Mouse (Mus musculus): Measurements from ENCODE around the gene Igsf8. TPM values are rescaled to one million over a fixed set of nuclear protein-coding genes. Genes with fewer than 3 reads are reported as not detected.

Igsf8 gene
- polyA plus RNA-seq, 1 experiment: 95.3 TPM

DNA sequence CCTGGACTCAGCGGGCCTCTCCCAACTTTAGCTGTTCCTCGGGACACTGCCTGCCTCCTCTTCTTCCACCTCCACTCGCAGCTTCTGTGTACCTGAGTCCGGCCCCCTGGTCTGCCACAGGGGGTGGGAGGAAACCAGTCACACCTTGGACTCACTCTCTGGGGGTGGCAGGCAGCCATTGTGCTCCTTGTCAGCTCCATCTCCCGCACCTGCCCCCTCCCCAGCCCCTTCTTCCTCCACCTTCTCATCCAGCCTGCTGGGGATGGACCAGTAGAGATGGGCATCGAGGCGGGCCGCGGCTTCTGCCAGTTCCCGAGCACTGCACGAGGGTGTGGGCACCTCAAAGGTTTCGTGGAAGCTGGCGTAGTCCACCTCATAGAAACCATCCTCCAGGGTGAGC is 61.3 kb downstream of the Igsf8 start:
- H3K36me3 ChIP-seq (ENCODE audit: control insufficient read depth, insufficient read depth): no peaks in the 10 kb centered on the region
- no peaks in the 10 kb centered on the region for H3K27me3 ChIP-seq (ENCODE audit: control insufficient read depth, insufficient read depth, insufficient read length)
- no peaks in the 10 kb centered on the region for H3K79me2 ChIP-seq (ENCODE audit: control insufficient read depth, insufficient read depth)
- no peak for TF ChIP-seq CTCF (IDR thresholded peaks at IDR 0.05; ENCODE audit: control insufficient read depth, insufficient read depth, insufficient read length)
- TF ChIP-seq MAX (IDR thresholded peaks at IDR 0.05): no peak
- no peak for TF ChIP-seq USF1 (IDR thresholded peaks at IDR 0.05; ENCODE audit: low read depth)
- TF ChIP-seq MYOD1 (IDR thresholded peaks at IDR 0.05; ENCODE audit: control insufficient read depth, insufficient read length, low read depth): no peak
- TF ChIP-seq CEBPB (IDR thresholded peaks at IDR 0.05; ENCODE audit: low read depth): no peak
- no peak for TF ChIP-seq MYOG (IDR thresholded peaks at IDR 0.05; ENCODE audit: control insufficient read depth, extremely low read depth, insufficient read length)
- TF ChIP-seq FOSL1 (IDR thresholded peaks at IDR 0.05; ENCODE audit: insufficient read depth, low read length, poor library complexity, severe bottlenecking): no peak
- no peaks in the 10 kb centered on the region for H3K79me3 ChIP-seq (ENCODE audit: low read depth)
- H3K4me3 ChIP-seq (ENCODE audit: insufficient read depth, poor library complexity, severe bottlenecking): no peak overlapping the region
- no peak overlapping the region for H3ac ChIP-seq (ENCODE audit: control insufficient read depth, insufficient read length, low read depth)

DNA sequence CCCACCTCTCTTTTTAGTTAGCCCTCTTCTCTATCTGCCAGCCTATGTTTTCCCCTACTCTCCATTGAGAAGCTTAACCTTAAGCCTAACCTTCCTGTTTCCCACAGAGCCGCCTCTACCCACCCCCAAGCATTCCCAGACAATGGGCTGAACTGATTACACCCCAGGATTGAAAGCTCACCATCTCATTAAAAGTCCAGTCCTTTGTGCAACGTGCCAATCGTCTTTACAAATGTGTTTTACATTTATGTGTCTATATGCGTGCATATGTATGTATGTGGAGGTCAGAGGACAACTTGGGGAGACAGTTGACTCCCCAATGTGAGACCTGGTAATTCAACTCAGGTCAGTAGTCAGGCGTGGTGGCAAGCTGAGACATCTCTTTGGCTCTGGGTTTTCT is 61.9 kb downstream of the Igsf8 start:
- TF ChIP-seq MAX (IDR thresholded peaks at IDR 0.05) (no peak), CTCF (IDR thresholded peaks at IDR 0.05; ENCODE audit: control insufficient read depth, insufficient read depth, insufficient read length) (no peak), FOSL1 (IDR thresholded peaks at IDR 0.05; ENCODE audit: insufficient read depth, low read length, poor library complexity, severe bottlenecking) (no peak), MYOD1 (IDR thresholded peaks at IDR 0.05; ENCODE audit: control insufficient read depth, insufficient read length, low read depth) (no peak), CEBPB (IDR thresholded peaks at IDR 0.05; ENCODE audit: low read depth) (no peak), USF1 (IDR thresholded peaks at IDR 0.05; ENCODE audit: low read depth) (no peak)
- no peaks in the 10 kb centered on the region for H3K79me3 ChIP-seq (ENCODE audit: low read depth)
- no peaks in the 10 kb centered on the region for H3K79me2 ChIP-seq (ENCODE audit: control insufficient read depth, insufficient read depth)
- no peaks in the 10 kb centered on the region for H3K27me3 ChIP-seq (ENCODE audit: control insufficient read depth, insufficient read depth, insufficient read length)
- H3K4me3 ChIP-seq (ENCODE audit: insufficient read depth, poor library complexity, severe bottlenecking): no peak overlapping the region
- no peak overlapping the region for H3ac ChIP-seq (ENCODE audit: control insufficient read depth, insufficient read length, low read depth)
- H3K36me3 ChIP-seq (ENCODE audit: control insufficient read depth, insufficient read depth): no peaks in the 10 kb centered on the region

DNA sequence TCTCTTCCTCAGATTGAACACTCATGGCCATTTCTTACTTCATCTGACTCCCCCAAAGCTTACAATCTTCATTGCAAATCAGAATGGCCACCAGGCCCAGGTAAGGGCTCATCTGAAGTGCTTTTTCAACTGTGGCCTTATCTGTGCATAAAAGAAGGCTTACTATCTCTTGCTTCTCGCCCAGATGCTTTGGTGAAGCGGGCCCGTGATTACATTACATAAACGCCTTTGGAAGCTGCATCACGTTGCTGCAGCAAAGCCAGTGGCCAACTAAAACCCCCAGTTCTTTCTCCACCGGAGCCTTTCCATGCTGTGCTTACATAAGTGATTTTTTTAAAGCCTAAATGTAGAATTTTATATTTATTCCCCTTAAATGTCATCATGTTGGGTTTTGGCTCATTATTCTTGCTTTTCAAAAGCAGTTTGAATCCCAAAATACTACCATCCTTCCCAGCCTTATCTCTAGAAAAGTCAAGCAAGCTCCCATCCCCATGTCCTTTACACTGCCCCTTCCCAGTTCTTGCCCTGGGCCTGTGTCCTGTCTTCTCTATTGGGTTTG is 62.4 kb downstream of the Igsf8 start:
- Histone ChIP-seq H3K79me3 (ENCODE audit: low read depth) (no peaks in the 10 kb centered on the region), H3K27me3 (ENCODE audit: control insufficient read depth, insufficient read depth, insufficient read length) (peaks cover 2% of the 10 kb centered on the region), H3K79me2 (ENCODE audit: control insufficient read depth, insufficient read depth) (no peaks in the 10 kb centered on the region), H3K4me3 (ENCODE audit: insufficient read depth, poor library complexity, severe bottlenecking) (no peak overlapping the region), H3K36me3 (ENCODE audit: control insufficient read depth, insufficient read depth) (no peaks in the 10 kb centered on the region), H3ac (ENCODE audit: control insufficient read depth, insufficient read length, low read depth) (no peak overlapping the region)
- TF ChIP-seq MYOG (IDR thresholded peaks at IDR 0.05; ENCODE audit: control insufficient read depth, extremely low read depth, insufficient read length) (no peak), FOSL1 (IDR thresholded peaks at IDR 0.05; ENCODE audit: insufficient read depth, low read length, poor library complexity, severe bottlenecking) (no peak), CTCF (IDR thresholded peaks at IDR 0.05; ENCODE audit: control insufficient read depth, insufficient read depth, insufficient read length) (no peak), MYOD1 (IDR thresholded peaks at IDR 0.05; ENCODE audit: control insufficient read depth, insufficient read length, low read depth) (no peak), USF1 (IDR thresholded peaks at IDR 0.05; ENCODE audit: low read depth) (no peak), MAX (IDR thresholded peaks at IDR 0.05) (no peak), CEBPB (IDR thresholded peaks at IDR 0.05; ENCODE audit: low read depth) (no peak)

DNA sequence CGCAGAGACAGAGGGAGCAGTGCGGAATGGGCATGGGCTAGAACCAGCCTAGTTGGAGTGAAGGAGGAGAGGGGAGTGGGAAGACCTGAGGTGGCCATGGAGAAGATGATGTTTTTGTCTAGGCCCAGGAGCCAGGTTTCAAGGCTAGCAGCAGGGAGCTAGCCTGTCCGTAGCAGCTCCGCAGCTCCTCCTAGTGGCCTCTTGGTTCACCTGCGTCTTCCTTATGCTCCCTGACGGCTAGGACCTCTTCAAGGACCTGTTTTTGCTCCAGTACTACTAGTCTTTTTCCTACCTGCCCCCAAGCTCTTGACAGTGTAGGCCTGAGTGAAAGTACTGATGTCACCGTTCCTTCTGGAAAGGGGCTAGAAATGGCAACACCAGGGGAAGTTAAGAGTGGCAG is 63.3 kb downstream of the Igsf8 start:
- no peak overlapping the region for H3ac ChIP-seq (ENCODE audit: control insufficient read depth, insufficient read length, low read depth)
- TF ChIP-seq FOSL1 (IDR thresholded peaks at IDR 0.05; ENCODE audit: insufficient read depth, low read length, poor library complexity, severe bottlenecking) (no peak), MYOG (IDR thresholded peaks at IDR 0.05; ENCODE audit: control insufficient read depth, extremely low read depth, insufficient read length) (no peak), MYOD1 (IDR thresholded peaks at IDR 0.05; ENCODE audit: control insufficient read depth, insufficient read length, low read depth) (no peak), CTCF (IDR thresholded peaks at IDR 0.05; ENCODE audit: control insufficient read depth, insufficient read depth, insufficient read length) (peak; percentile 89), MAX (IDR thresholded peaks at IDR 0.05) (no peak)
- no peaks in the 10 kb centered on the region for H3K36me3 ChIP-seq (ENCODE audit: control insufficient read depth, insufficient read depth)
- H3K79me3 ChIP-seq (ENCODE audit: low read depth): no peaks in the 10 kb centered on the region
- peaks cover 7% of the 10 kb centered on the region for H3K27me3 ChIP-seq (ENCODE audit: control insufficient read depth, insufficient read depth, insufficient read length)
- H3K79me2 ChIP-seq (ENCODE audit: control insufficient read depth, insufficient read depth): no peaks in the 10 kb centered on the region
- no peak overlapping the region for H3K4me3 ChIP-seq (ENCODE audit: insufficient read depth, poor library complexity, severe bottlenecking)

DNA sequence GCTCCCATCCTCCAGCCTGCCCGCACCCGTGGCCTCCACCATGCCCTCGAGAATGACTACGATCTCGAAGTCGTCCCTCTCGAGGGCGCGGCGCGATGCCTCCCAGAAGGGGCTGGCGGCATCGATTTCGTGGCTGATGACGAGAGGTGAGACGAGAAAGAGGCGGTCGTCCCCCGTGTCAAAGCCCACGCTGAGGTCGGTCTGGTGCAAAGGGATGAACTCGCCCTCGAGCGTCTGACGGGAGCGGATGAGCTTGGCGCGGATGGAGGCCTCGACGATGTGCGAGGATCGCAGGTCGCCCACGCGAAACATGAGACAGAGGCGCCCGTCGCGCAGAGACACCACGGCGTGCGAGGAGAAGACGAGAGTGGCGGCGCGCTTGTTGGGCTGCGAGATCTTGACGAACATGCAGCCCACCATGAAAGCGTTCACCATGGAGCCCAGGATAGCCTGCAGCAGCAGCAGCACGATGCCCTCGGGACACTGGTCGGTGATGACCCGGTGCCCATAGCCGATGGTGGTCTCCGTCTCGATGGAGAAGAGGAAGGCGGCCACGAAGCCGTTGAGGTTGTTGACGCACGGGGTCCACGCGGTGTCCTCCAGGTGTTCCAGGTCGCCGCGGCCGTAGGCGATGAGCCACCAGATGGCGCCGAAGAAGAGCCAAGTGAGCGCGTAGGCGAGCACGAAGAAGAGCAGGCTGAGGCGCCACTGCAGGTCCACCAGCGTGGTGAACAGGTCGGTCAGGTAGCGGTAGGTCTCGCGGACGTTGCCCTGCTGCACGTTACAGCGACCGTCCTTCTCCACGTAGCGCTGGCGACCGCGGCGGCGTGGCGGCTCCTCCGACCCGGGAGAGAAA is 64.5 kb downstream of the Igsf8 start:
- Histone ChIP-seq H3K36me3 (ENCODE audit: control insufficient read depth, insufficient read depth) (no peaks in the 10 kb centered on the region), H3K4me3 (ENCODE audit: insufficient read depth, poor library complexity, severe bottlenecking) (no peak overlapping the region), H3K79me3 (ENCODE audit: low read depth) (no peaks in the 10 kb centered on the region), H3K27me3 (ENCODE audit: control insufficient read depth, insufficient read depth, insufficient read length) (peaks cover 14% of the 10 kb centered on the region), H3ac (ENCODE audit: control insufficient read depth, insufficient read length, low read depth) (no peak overlapping the region), H3K79me2 (ENCODE audit: control insufficient read depth, insufficient read depth) (no peaks in the 10 kb centered on the region)
- TF ChIP-seq MAX (IDR thresholded peaks at IDR 0.05): no peak
- TF ChIP-seq CEBPB (IDR thresholded peaks at IDR 0.05; ENCODE audit: low read depth): no peak
- no peak for TF ChIP-seq MYOG (IDR thresholded peaks at IDR 0.05; ENCODE audit: control insufficient read depth, extremely low read depth, insufficient read length)
- TF ChIP-seq CTCF (IDR thresholded peaks at IDR 0.05; ENCODE audit: control insufficient read depth, insufficient read depth, insufficient read length): no peak

All from C2C12 (cell line).